Mouse (Mus musculus) heart, embryonic 16.5 days (tissue): ENCODE measurements at regions not wholly inside any gene's neighbourhood (a gene's known extent, or its start where the extent isn't known, plus 50 kb on each side); places are given as distances from the start of the nearest gene placed in this dataset.

Experiments used
- ATAC-seq: fragments of 200-750 bp; cut with Nextera tagmentation; replicated peaks from 2 replicates; pipeline ENCODE4 v1.8.0; 2017; ENCODE audit warnings: moderate number of reproducible peaks; ENCODE audit not compliant: insufficient read depth, low FRiP score; ENCODE audit errors: extremely low read depth
- H3K27ac ChIP-seq: fragments of 300-500 bp; sonication (generic); 2 replicates; pipeline ENCODE4 v1.5.1; 2014; ENCODE audit warnings: mild to moderate bottlenecking, low read length, control low read depth, moderate library complexity
- H3K27me3 ChIP-seq: fragments of 300-500 bp; sonication (generic); 2 replicates; pipeline ENCODE4 v1.6.1; 2014; ENCODE audit warnings: low read length, mixed read lengths; ENCODE audit not compliant: control insufficient read depth, insufficient read depth
- H3K36me3 ChIP-seq: fragments of 300-500 bp; sonication (generic); 2 replicates; pipeline ENCODE4 v1.6.1; 2014; ENCODE audit not compliant: control insufficient read depth, insufficient read depth
- H3K4me1 ChIP-seq: fragments of 300-500 bp; sonication (generic); 2 replicates; pipeline ENCODE4 v1.6.1; 2014; ENCODE audit warnings: low read length, mixed read lengths; ENCODE audit not compliant: control insufficient read depth, insufficient read depth
- H3K4me2 ChIP-seq: fragments of 300-500 bp; sonication (generic); 2 replicates; pipeline ENCODE4 v1.6.1; 2014; ENCODE audit warnings: low read depth, mild to moderate bottlenecking, control low read depth, low read length
- H3K4me3 ChIP-seq: fragments of 300-500 bp; sonication (generic); 2 replicates; pipeline ENCODE4 v1.5.1; 2014; ENCODE audit warnings: mild to moderate bottlenecking, control low read depth, low read length
- H3K9ac ChIP-seq: fragments of 300-500 bp; sonication (generic); 2 replicates; pipeline ENCODE4 v1.6.1; 2014; ENCODE audit warnings: low read length, control low read depth
- H3K9me3 ChIP-seq: fragments of 300-500 bp; sonication (generic); replicated peaks from 2 replicates; pipeline ENCODE4 v1.6.1; 2016; ENCODE audit warnings: low read length; ENCODE audit not compliant: control insufficient read depth
- WGBS: fragments of 180-500 bp; shearing (Covaris S2); extraction: QIAGEN DNeasy Blood & Tissue Kit; methylation state at CpG from one replicate; pipeline ENCODE4 v1.1.7; 2014; 5-methylcytosine and 5-hydroxymethylcytosine counted together

GRCm38 (mm10) chr9:50257162-50257561 is 87.6 kb downstream of the Rpl10-ps3 start:
- no peak overlapping the region for H3K4me3 ChIP-seq
- H3K36me3 ChIP-seq = no peaks in the 10 kb centered on the region
- WGBS = 80% methylated on average over 3 of the region's 3 CpGs
- H3K27me3 ChIP-seq = no peaks in the 10 kb centered on the region
- no peak overlapping the region for H3K9ac ChIP-seq
- no peak for ATAC-seq
- no peaks in the 10 kb centered on the region for H3K9me3 ChIP-seq
- H3K27ac ChIP-seq = no peak overlapping the region
- no peaks in the 10 kb centered on the region for H3K4me1 ChIP-seq
- no peak overlapping the region for H3K4me2 ChIP-seq

- ATAC-seq = no peak
- Histone ChIP-seq H3K9ac (no peak overlapping the region), H3K4me2 (no peak overlapping the region), H3K27ac (no peak overlapping the region), H3K9me3 (no peaks in the 10 kb centered on the region), H3K4me3 (no peak overlapping the region), H3K4me1 (no peaks in the 10 kb centered on the region), H3K36me3 (no peaks in the 10 kb centered on the region), H3K27me3 (no peaks in the 10 kb centered on the region)
- 48% methylated on average over 5 of the region's 5 CpGs for WGBS
Observed at GRCm38 (mm10) chr9:50244982-50245671, 99.6 kb downstream of the Rpl10-ps3 start.

- no peaks in the 10 kb centered on the region for H3K9me3 ChIP-seq
- ATAC-seq = no peak
- H3K36me3 ChIP-seq = no peaks in the 10 kb centered on the region
- no peak overlapping the region for H3K27ac ChIP-seq
- no peak overlapping the region for H3K4me2 ChIP-seq
- no peaks in the 10 kb centered on the region for H3K27me3 ChIP-seq
- H3K4me3 ChIP-seq = no peak overlapping the region
- H3K4me1 ChIP-seq = no peaks in the 10 kb centered on the region
- no peak overlapping the region for H3K9ac ChIP-seq
- 51% methylated on average over 8 of the region's 8 CpGs for WGBS
Observed at GRCm38 (mm10) chr9:50240923-50241322, 103.8 kb downstream of the Rpl10-ps3 start.

- WGBS = 40% methylated on average over 1 of the region's 1 CpGs
Observed at GRCm38 (mm10) chr9:50235908-50236307, 108.9 kb downstream of the Rpl10-ps3 start.

GRCm38 (mm10) chr9:50234655-50235054 is 110.1 kb downstream of the Rpl10-ps3 start:
- Histone ChIP-seq H3K4me1 (no peaks in the 10 kb centered on the region), H3K4me3 (no peak overlapping the region), H3K4me2 (no peak overlapping the region), H3K9ac (no peak overlapping the region), H3K27ac (no peak overlapping the region), H3K36me3 (no peaks in the 10 kb centered on the region), H3K9me3 (no peaks in the 10 kb centered on the region), H3K27me3 (no peaks in the 10 kb centered on the region)
- 71% methylated on average over 6 of the region's 6 CpGs for WGBS
- ATAC-seq = no peak

More at GRCm38 (mm10) chr9:50235908-50236307, 108.9 kb downstream of the Rpl10-ps3 start:
- Histone ChIP-seq H3K9ac (no peak overlapping the region), H3K9me3 (no peaks in the 10 kb centered on the region), H3K36me3 (no peaks in the 10 kb centered on the region), H3K4me1 (no peaks in the 10 kb centered on the region), H3K27me3 (no peaks in the 10 kb centered on the region), H3K27ac (no peak overlapping the region), H3K4me2 (no peak overlapping the region), H3K4me3 (no peak overlapping the region)
- no peak for ATAC-seq

GRCm38 (mm10) chr9:50232958-50233510 is 111.7 kb downstream of the Rpl10-ps3 start:
- no peaks in the 10 kb centered on the region for H3K36me3 ChIP-seq
- no peak overlapping the region for H3K27ac ChIP-seq
- no peak overlapping the region for H3K4me3 ChIP-seq
- H3K4me1 ChIP-seq = no peaks in the 10 kb centered on the region
- H3K9ac ChIP-seq = no peak overlapping the region
- ATAC-seq = no peak
- H3K4me2 ChIP-seq = no peak overlapping the region
- H3K27me3 ChIP-seq = no peaks in the 10 kb centered on the region
- 77% methylated on average over 4 of the region's 4 CpGs for WGBS
- H3K9me3 ChIP-seq = no peaks in the 10 kb centered on the region

- H3K4me3 ChIP-seq = no peak overlapping the region
- no peak overlapping the region for H3K4me2 ChIP-seq
- H3K9ac ChIP-seq = no peak overlapping the region
- H3K36me3 ChIP-seq = no peaks in the 10 kb centered on the region
- no peaks in the 10 kb centered on the region for H3K9me3 ChIP-seq
- H3K27ac ChIP-seq = no peak overlapping the region
- H3K4me1 ChIP-seq = no peaks in the 10 kb centered on the region
- no peak for ATAC-seq
- 59% methylated on average over 5 of the region's 5 CpGs for WGBS
- no peaks in the 10 kb centered on the region for H3K27me3 ChIP-seq
Observed at GRCm38 (mm10) chr9:50210481-50210880, 134.3 kb downstream of the Rpl10-ps3 start.

- Histone ChIP-seq H3K36me3 (no peaks in the 10 kb centered on the region), H3K4me1 (no peaks in the 10 kb centered on the region), H3K27ac (no peak overlapping the region), H3K27me3 (no peaks in the 10 kb centered on the region), H3K4me2 (no peak overlapping the region), H3K9ac (no peak overlapping the region), H3K9me3 (no peaks in the 10 kb centered on the region), H3K4me3 (no peak overlapping the region)
- 55% methylated on average over 7 of the region's 7 CpGs for WGBS
- no peak for ATAC-seq
Observed at GRCm38 (mm10) chr9:50199422-50200218, 145.1 kb downstream of the Rpl10-ps3 start.
